Mouse (Mus musculus) spleen, adult 2 months (tissue): ENCODE data around the gene Rad51b. TPM values are rescaled to one million over a fixed set of nuclear protein-coding genes. Genes with fewer than 3 reads are reported as not detected.

Source experiments
- DNase-seq, 2 experiments: peaks; one replicate each; pipeline versions ENCODE4 v3.0.0 to v3.0.0-alpha.2; 2012 to 2021; ENCODE audit warnings: low spot score in 2 of 2, low read depth in 1 of 2
- H3K27ac ChIP-seq: fragments of 200-500 bp; 2 replicates; pipeline ENCODE4 v1.5.1; 2012; ENCODE audit warnings: low read length, inconsistent platforms; ENCODE audit not compliant: insufficient read depth
- H3K27me3 ChIP-seq: fragments of 200-500 bp; 2 replicates; pipeline ENCODE4 v1.6.1; 2012; ENCODE audit warnings: mild to moderate bottlenecking, moderate library complexity, low read length, inconsistent platforms; ENCODE audit not compliant: control insufficient read depth, insufficient read depth
- H3K36me3 ChIP-seq: fragments of 200-500 bp; 2 replicates; pipeline ENCODE4 v1.6.1; 2012; ENCODE audit warnings: mild to moderate bottlenecking, low read length, inconsistent platforms; ENCODE audit not compliant: control insufficient read depth, insufficient read depth
- H3K4me1 ChIP-seq: fragments of 200-500 bp; 2 replicates; pipeline ENCODE4 v1.6.1; 2011; ENCODE audit warnings: inconsistent platforms; ENCODE audit not compliant: control insufficient read depth, insufficient read depth, insufficient read length
- H3K4me3 ChIP-seq: fragments of 200-500 bp; 2 replicates; pipeline ENCODE4 v1.5.1; 2011; ENCODE audit warnings: mild to moderate bottlenecking, inconsistent platforms; ENCODE audit not compliant: insufficient read depth, insufficient read length; ENCODE audit errors: extremely low read depth
- CTCF ChIP-seq: fragments of 200-500 bp; IDR thresholded peaks from 2 replicates; pipeline ENCODE4 v1.5.1; 2011; ENCODE audit warnings: mild to moderate bottlenecking, inconsistent platforms; ENCODE audit not compliant: insufficient read depth, insufficient read length, insufficient replicate concordance; ENCODE audit errors: extremely low read depth
- POLR2A ChIP-seq: fragments of 200-500 bp; IDR thresholded peaks from 2 replicates; pipeline ENCODE4 v1.6.1; 2011; ENCODE audit warnings: low read depth, low read length, inconsistent platforms
- WGBS: fragments of 180-500 bp; shearing (Covaris S2); methylation state at CpG from one replicate; pipeline ENCODE4 v1.1.7; 2018; 5-methylcytosine and 5-hydroxymethylcytosine counted together
- polyA plus RNA-seq: library from polyadenylated mRNA; depleted of rRNA; stranded (reverse); fragments of >200 nt; gene quantifications from 2 replicates; pipeline ENCODE4 v1.2.3, GENCODE M21; 2012

Gene Rad51b
- polyA plus RNA-seq, 1 experiment, result 0.26 TPM

DNA sequence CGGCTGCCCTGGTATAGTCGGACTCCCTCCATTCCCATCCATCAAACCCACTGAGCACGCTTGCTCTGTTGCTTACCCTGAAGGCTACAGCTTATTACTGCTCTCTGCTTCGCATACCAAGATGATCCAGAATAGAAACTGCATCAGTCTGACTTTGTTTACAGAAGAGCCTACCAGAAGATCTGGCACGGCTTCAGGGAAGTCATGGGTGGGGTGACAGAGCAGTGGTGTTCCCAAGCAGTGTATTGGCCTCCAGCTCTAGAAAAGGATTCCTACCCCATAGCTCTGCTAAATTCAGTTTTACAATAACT lies 411.3 kb downstream of the Rad51b start:
- DNase-seq, result no peak
- H3K27ac ChIP-seq, result no peak overlapping the region
- 93% methylated on average over 5 of the region's 5 CpGs for whole genome bisulfite sequencing
- TF ChIP-seq CTCF, result no peak
- no peak for TF ChIP-seq POLR2A
- H3K27me3 ChIP-seq, result no peaks in the 10 kb centered on the region
- H3K4me3 ChIP-seq, result no peak overlapping the region
- no peaks in the 10 kb centered on the region for H3K36me3 ChIP-seq
- H3K4me1 ChIP-seq, result no peaks in the 10 kb centered on the region

DNA sequence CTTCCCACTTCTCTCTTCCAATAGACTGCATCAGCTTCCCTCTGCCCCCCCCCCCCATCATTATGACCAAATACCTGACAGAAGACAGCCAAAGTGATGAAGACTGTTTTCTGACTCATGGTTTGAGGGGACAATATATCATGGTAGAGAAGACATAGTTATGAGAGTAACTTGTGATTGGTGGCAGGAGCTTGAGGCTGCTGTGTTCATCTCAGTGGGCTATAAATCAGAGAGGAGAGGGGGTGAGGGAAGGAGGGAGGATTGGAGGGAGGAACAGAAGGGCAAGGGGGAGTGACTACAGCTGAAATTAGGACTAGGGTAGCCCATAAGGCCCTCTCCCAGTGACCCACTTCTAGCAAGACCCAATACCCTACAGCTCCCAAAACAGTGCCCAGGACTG lies 416.2 kb downstream of the Rad51b start:
- Histone ChIP-seq H3K36me3 (no peaks in the 10 kb centered on the region), H3K4me3 (no peak overlapping the region), H3K27me3 (no peaks in the 10 kb centered on the region), H3K4me1 (no peaks in the 10 kb centered on the region), H3K27ac (no peak overlapping the region)
- TF ChIP-seq POLR2A (no peak), CTCF (no peak)
- no peak for DNase-seq

DNA sequence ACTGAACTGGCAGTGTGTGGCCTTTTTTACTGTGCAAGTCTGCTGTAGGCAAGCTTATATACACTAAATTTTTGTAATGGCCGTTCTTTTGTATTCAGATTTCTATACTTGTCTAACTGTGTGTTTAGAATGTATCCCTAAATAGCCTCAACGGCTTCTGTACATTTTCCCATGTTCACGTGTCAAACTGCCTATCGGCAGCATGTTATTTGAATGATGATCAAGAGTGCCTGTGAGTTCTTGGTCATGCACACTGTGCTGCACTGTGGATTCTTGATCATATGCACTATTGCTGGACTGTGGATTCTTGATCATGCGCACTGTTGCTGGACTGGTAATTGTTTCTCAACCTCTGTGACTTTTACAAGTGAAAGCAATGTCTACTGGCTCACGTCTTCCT lies 417.4 kb downstream of the Rad51b start:
- H3K27ac ChIP-seq, result no peak overlapping the region
- WGBS, result 91% methylated on average over 6 of the region's 6 CpGs
- DNase-seq, result no peak
- H3K4me1 ChIP-seq, result no peaks in the 10 kb centered on the region
- no peaks in the 10 kb centered on the region for H3K36me3 ChIP-seq
- H3K27me3 ChIP-seq, result no peaks in the 10 kb centered on the region
- H3K4me3 ChIP-seq, result no peak overlapping the region
- TF ChIP-seq CTCF (no peak), POLR2A (no peak)

DNA sequence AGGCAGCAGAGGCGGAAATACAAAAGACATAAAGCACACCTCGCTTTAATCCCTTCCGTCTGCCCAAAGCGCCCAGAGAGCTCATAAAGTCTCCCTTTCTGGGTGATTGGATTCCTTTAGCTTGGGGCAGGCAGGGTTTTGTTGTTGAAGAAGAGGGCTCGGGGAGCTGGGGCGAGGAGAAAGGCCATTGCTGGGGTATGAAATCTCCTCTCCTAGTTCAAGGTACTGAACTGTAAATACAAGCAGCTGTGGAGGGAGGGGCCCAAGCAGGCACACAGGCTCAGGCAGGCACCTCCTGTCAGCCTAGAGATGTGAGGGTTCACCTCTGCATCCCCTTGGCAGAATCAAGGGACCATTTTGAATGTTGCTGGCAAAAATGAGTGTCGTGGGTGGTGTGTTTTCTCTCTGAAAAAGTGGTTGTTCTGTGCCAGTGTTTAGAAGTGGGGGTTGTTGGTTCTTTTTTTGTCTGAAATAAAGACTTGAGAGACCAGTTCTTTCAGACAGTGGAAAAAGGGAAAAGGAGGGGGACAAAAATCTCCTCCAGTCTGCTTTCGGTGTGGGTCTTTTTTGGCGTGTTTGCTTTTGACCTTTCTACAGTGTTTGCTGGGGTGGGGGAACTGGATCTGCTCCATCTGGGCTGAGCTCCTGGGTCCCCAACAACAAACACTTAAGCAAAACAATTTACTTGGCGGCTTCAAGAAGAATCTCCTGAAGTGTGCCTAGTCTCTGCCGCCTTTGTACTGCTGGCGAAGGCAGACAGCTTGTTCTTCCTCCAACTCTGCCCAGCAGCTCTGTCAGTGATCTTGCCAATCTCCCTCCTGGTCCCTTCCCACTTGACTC lies 418.6 kb downstream of the Rad51b start:
- Histone ChIP-seq H3K4me3 (no peak overlapping the region), H3K36me3 (no peaks in the 10 kb centered on the region), H3K27ac (no peak overlapping the region), H3K4me1 (no peaks in the 10 kb centered on the region), H3K27me3 (no peaks in the 10 kb centered on the region)
- TF ChIP-seq CTCF, result no peak
- no peak for TF ChIP-seq POLR2A
- no peak for DNase-seq
- 89% methylated on average over 12 of the region's 12 CpGs for WGBS

DNA sequence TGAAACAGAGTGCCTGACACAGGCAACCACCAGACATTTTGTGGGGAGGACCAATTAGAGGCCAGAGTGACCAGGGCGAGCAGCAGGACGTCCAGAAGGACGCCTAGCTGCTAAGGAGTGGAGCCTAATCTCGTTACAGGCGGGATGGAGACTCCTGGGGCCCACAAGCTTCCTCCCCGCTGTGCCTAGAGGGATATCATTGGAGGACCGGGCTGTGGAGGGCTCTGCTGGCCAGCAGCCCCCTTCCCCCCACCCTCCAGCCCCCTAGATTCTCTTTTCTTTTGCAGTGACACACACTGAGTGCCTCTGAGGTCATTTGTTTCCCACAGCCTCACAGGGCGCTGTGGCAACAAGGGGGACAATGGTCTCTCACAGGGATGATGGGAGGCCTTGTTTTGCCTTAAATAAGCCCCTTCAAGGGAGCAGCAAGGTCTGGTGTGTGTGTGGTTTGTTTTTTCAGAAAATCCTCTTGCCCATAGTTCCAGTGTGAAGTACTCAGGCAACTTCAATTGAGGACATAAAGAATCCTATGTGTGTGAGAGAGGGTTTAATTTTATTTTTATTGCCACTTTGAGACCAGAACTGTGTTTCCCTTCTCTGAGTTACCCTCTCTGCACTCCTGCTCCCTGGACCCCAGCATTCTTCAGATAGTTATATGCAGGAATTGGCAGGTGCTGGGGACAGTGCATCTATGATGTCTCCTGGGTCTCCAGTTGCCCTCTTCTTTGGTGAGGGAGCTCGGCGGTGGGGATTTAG lies 422.2 kb downstream of the Rad51b start:
- Histone ChIP-seq H3K4me1 (no peaks in the 10 kb centered on the region), H3K27me3 (no peaks in the 10 kb centered on the region), H3K36me3 (no peaks in the 10 kb centered on the region), H3K4me3 (no peak overlapping the region), H3K27ac (no peak overlapping the region)
- TF ChIP-seq POLR2A, result no peak
- no peak for TF ChIP-seq CTCF
- WGBS, result 94% methylated on average over 10 of the region's 10 CpGs
- no peak for DNase-seq

DNA sequence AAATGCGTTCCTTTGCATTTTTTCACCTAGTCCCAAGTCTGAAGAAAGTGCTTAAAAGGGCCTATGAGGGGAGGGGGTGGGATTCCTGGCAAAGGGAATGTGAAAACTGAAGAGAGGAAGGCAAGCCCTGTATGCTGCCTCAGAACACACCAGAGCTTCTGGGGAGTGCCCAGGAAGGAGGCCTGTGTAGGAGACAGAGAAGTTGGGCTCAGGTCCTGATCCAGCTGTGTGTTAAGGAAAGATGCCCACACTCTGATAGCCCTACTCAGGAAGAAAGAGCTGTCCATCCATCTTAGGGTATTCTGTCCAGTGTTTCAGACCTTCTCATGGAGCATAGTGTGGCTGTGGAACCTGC lies 422.7 kb downstream of the Rad51b start:
- Histone ChIP-seq H3K4me1 (no peaks in the 10 kb centered on the region), H3K27ac (no peak overlapping the region), H3K4me3 (no peak overlapping the region), H3K36me3 (no peaks in the 10 kb centered on the region), H3K27me3 (no peaks in the 10 kb centered on the region)
- TF ChIP-seq POLR2A (no peak), CTCF (no peak)
- no peak for DNase-seq
- 94% methylated on average over 1 of the region's 1 CpGs for WGBS

DNA sequence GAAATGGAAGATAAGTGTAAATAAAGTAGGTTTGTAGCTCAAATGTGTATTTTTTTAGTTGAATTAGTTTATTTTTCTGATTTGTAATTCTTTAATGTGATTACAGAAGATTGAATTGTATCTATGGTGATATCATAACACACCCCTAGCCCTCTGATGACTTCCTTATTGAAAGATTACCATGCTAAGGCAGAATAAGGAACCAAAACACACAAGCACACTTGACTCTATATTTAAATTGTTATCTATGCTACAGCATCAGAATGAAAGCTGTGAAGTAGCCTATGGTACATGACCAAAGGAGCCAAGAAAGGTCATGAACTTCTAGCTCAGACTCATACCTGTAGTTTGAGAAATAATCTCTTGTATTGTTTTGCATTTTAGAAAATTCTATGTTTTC lies 427.8 kb downstream of the Rad51b start:
- no peaks in the 10 kb centered on the region for H3K27me3 ChIP-seq
- H3K4me1 ChIP-seq, result peaks cover 2% of the 10 kb centered on the region; the same call in 1 of the 2 replicates
- DNase-seq, result peak in 1 of 2 experiments; percentile 23
- TF ChIP-seq POLR2A (no peak), CTCF (no peak)
- H3K36me3 ChIP-seq, result no peaks in the 10 kb centered on the region
- H3K4me3 ChIP-seq, result no peak overlapping the region
- no peak overlapping the region for H3K27ac ChIP-seq
